Mouse (Mus musculus) bone marrow macrophage, adult 2 months (primary cell): ENCODE data around the gene Lin37. TPM values are rescaled to one million over a fixed set of nuclear protein-coding genes. Genes with fewer than 3 reads are reported as not detected.

ENCODE experiments used
- H3K27ac ChIP-seq: 2 replicates; pipeline ENCODE4 v1.5.1; 2012; ENCODE audit warnings: low read depth, low read length; ENCODE audit not compliant: insufficient read depth
- H3K4me1 ChIP-seq: 2 replicates; pipeline ENCODE4 v1.6.1; 2012; ENCODE audit warnings: low read length; ENCODE audit not compliant: control insufficient read depth, insufficient read depth
- H3K4me3 ChIP-seq: 2 replicates; pipeline ENCODE4 v1.5.1; 2012; ENCODE audit warnings: mild to moderate bottlenecking, low read length, moderate library complexity; ENCODE audit not compliant: insufficient read depth
- CTCF ChIP-seq: IDR thresholded peaks from 2 replicates; pipeline ENCODE4 v1.5.1; 2012; ENCODE audit warnings: low read depth, mild to moderate bottlenecking, low read length, moderate library complexity
- POLR2A ChIP-seq: IDR thresholded peaks from 2 replicates; pipeline ENCODE4 v1.6.1; 2012; ENCODE audit warnings: mild to moderate bottlenecking, low read depth, low read length, borderline replicate concordance
- polyA plus RNA-seq: library from polyadenylated mRNA; stranded (reverse); fragments of >200 nt; gene quantifications from 2 replicates; pipeline ENCODE4 v1.2.4, GENCODE M21; 2012; ENCODE audit not compliant: missing spikeins, insufficient read depth, insufficient read length

Lin37 gene
- polyA plus RNA-seq, 1 experiment = 44.3 TPM

- TF ChIP-seq CTCF (no peak), POLR2A (no peak)
- Histone ChIP-seq H3K4me1 (peaks cover 27% of the 10 kb centered on the region), H3K27ac (peak overlapping the region; percentile 70), H3K4me3 (peak overlapping the region; percentile 87)
These were observed 28.4 kb upstream of the Lin37 start for GRCm38 (mm10) chr7:30587842-30588667.

- TF ChIP-seq CTCF (no peak), POLR2A (no peak)
- peaks cover 14% of the 10 kb centered on the region for H3K4me1 ChIP-seq
- H3K4me3 ChIP-seq = no peak overlapping the region
- no peak overlapping the region for H3K27ac ChIP-seq
These were observed 26.9 kb upstream of the Lin37 start for GRCm38 (mm10) chr7:30586455-30587020.

- Histone ChIP-seq H3K4me3 (no peak overlapping the region), H3K4me1 (peaks cover 12% of the 10 kb centered on the region), H3K27ac (no peak overlapping the region)
- no peak for TF ChIP-seq POLR2A
- no peak for TF ChIP-seq CTCF
These were observed 25.5 kb upstream of the Lin37 start for GRCm38 (mm10) chr7:30585170-30585569.

GRCm38 (mm10) chr7:30584339-30584738 is 24.7 kb upstream of the Lin37 start:
- Histone ChIP-seq H3K4me1 (peaks cover 7% of the 10 kb centered on the region), H3K4me3 (no peak overlapping the region), H3K27ac (no peak overlapping the region)
- TF ChIP-seq CTCF = no peak
- TF ChIP-seq POLR2A = no peak

- no peak for TF ChIP-seq CTCF
- TF ChIP-seq POLR2A = no peak
- H3K4me1 ChIP-seq = no peaks in the 10 kb centered on the region
- no peak overlapping the region for H3K4me3 ChIP-seq
- H3K27ac ChIP-seq = no peak overlapping the region
These were observed 21.9 kb upstream of the Lin37 start for GRCm38 (mm10) chr7:30581547-30581946.

- no peak overlapping the region for H3K27ac ChIP-seq
- H3K4me1 ChIP-seq = no peaks in the 10 kb centered on the region
- H3K4me3 ChIP-seq = no peak overlapping the region
- no peak for TF ChIP-seq POLR2A
- TF ChIP-seq CTCF = no peak
These were observed 20.3 kb upstream of the Lin37 start for GRCm38 (mm10) chr7:30579950-30580349.

- H3K4me3 ChIP-seq = no peak overlapping the region
- no peak overlapping the region for H3K27ac ChIP-seq
- TF ChIP-seq POLR2A (no peak), CTCF (no peak)
- no peaks in the 10 kb centered on the region for H3K4me1 ChIP-seq
These were observed 13.3 kb upstream of the Lin37 start for GRCm38 (mm10) chr7:30572969-30573368.

- no peak for TF ChIP-seq POLR2A
- TF ChIP-seq CTCF = no peak
These were observed 12.8 kb upstream of the Lin37 start for GRCm38 (mm10) chr7:30572389-30572788.

GRCm38 (mm10) chr7:30567555-30567954 is 7.9 kb upstream of the Lin37 start:
- no peak for TF ChIP-seq POLR2A
- no peak for TF ChIP-seq CTCF
- H3K27ac ChIP-seq = no peak overlapping the region
- H3K4me1 ChIP-seq = peaks cover 3% of the 10 kb centered on the region; the same call in 1 of the 2 replicates
- H3K4me3 ChIP-seq = no peak overlapping the region

More at GRCm38 (mm10) chr7:30572389-30572788, 12.8 kb upstream of the Lin37 start:
- no peak overlapping the region for H3K27ac ChIP-seq
- H3K4me3 ChIP-seq = no peak overlapping the region
- H3K4me1 ChIP-seq = no peaks in the 10 kb centered on the region

- Histone ChIP-seq H3K27ac (no peak overlapping the region), H3K4me1 (peaks cover 3% of the 10 kb centered on the region; the same call in 1 of the 2 replicates), H3K4me3 (no peak overlapping the region)
- TF ChIP-seq POLR2A (no peak), CTCF (no peak)
These were observed 6.4 kb upstream of the Lin37 start for GRCm38 (mm10) chr7:30566033-30566432.
